Mouse (Mus musculus) hindbrain, embryonic 10.5 days (tissue): ENCODE measurements around the gene Elovl3. TPM values are rescaled to one million over a fixed set of nuclear protein-coding genes. Genes with fewer than 3 reads are reported as not detected.

ENCODE experiments used
- DNase-seq: peaks from one replicate; pipeline ENCODE4 v3.0.0-alpha.2; 2017; ENCODE audit warnings: low spot score
- H3K27ac ChIP-seq: fragments of 300-500 bp; sonication (generic); 2 replicates; pipeline ENCODE4 v1.5.1; 2016; ENCODE audit warnings: mild to moderate bottlenecking, moderate library complexity
- H3K27me3 ChIP-seq: fragments of 300-500 bp; sonication (generic); 2 replicates; pipeline ENCODE4 v1.6.1; 2016; ENCODE audit warnings: mild to moderate bottlenecking; ENCODE audit not compliant: poor library complexity, insufficient read depth, severe bottlenecking
- H3K36me3 ChIP-seq: fragments of 300-500 bp; sonication (generic); 2 replicates; pipeline ENCODE4 v1.6.1; 2016; ENCODE audit warnings: mild to moderate bottlenecking, moderate library complexity
- H3K4me1 ChIP-seq: fragments of 300-500 bp; sonication (generic); replicated peaks from 2 replicates; pipeline ENCODE4 v1.6.1; 2016; ENCODE audit warnings: mild to moderate bottlenecking
- H3K4me3 ChIP-seq: fragments of 300-500 bp; sonication (generic); 2 replicates; pipeline ENCODE4 v1.5.1; 2016; ENCODE audit warnings: mild to moderate bottlenecking, moderate library complexity
- H3K9me3 ChIP-seq: fragments of 300-500 bp; sonication (generic); 2 replicates; pipeline ENCODE4 v1.6.1; 2016; ENCODE audit warnings: mild to moderate bottlenecking, moderate library complexity
- WGBS: fragments of 180-500 bp; shearing (Covaris S2); methylation state at CpG from one replicate; pipeline ENCODE4 v1.1.7; 2016; 5-methylcytosine and 5-hydroxymethylcytosine counted together
- polyA plus RNA-seq: library from polyadenylated mRNA; unstranded; fragments of >200 nt; fragmentation: Nextera tagmentation; extraction: Ambion mirVana; gene quantifications from 2 replicates; pipeline ENCODE4 v1.2.1, GENCODE M21; 2016

Elovl3 gene
- polyA plus RNA-seq, 1 experiment from 2014 or later = not detected

- 93% methylated on average over 3 of the region's 3 CpGs for WGBS
- Histone ChIP-seq H3K4me1 (no peaks in the 10 kb centered on the region), H3K4me3 (no peak overlapping the region), H3K9me3 (no peaks in the 10 kb centered on the region), H3K27ac (no peak overlapping the region), H3K36me3 (peaks cover 17% of the 10 kb centered on the region), H3K27me3 (no peaks in the 10 kb centered on the region)
- no peak for DNase-seq
Observed at GRCm38 (mm10) chr19:46182241-46182640, 50.5 kb downstream of the Elovl3 start.

Other genes with a start within 250 kb of the Elovl3 start
- gene Armh3, start 133.4 kb upstream of the Elovl3 start, polyA plus RNA-seq = 16.6 and 19.4 TPM in 2 replicates
- 4.8 and 5.7 TPM in 2 replicates for gene Hps6, start 128.4 kb upstream of the Elovl3 start, polyA plus RNA-seq
- 39.9 and 49.6 TPM in 2 replicates for gene Pprc1, start 87.0 kb upstream of the Elovl3 start, polyA plus RNA-seq
- gene Ldb1, start 86.7 kb upstream of the Elovl3 start, polyA plus RNA-seq = 90.2 and 111 TPM in 2 replicates
- gene Nolc1, start 56.0 kb upstream of the Elovl3 start, polyA plus RNA-seq = 110 and 136 TPM in 2 replicates
- gene Pitx3, start 16.4 kb downstream of the Elovl3 start, polyA plus RNA-seq = not detected in 2 replicates
- 47.5 and 57.4 TPM in 2 replicates for gene Gbf1, start 20.6 kb downstream of the Elovl3 start, polyA plus RNA-seq
- gene Nfkb2, start 172.4 kb downstream of the Elovl3 start, polyA plus RNA-seq = 5.6 and 6.4 TPM in 2 replicates
- 4.5 and 9.7 TPM in 2 replicates for gene Psd, start 195.3 kb downstream of the Elovl3 start, polyA plus RNA-seq
- gene Fbxl15, start 196.3 kb downstream of the Elovl3 start, polyA plus RNA-seq = 23.2 and 28.2 TPM in 2 replicates
- gene Cuedc2, start 206.8 kb downstream of the Elovl3 start, polyA plus RNA-seq = 260 and 279 TPM in 2 replicates
- gene Mfsd13a, start 209.2 kb downstream of the Elovl3 start, polyA plus RNA-seq = 10.0 and 11.9 TPM in 2 replicates
- gene 2310034G01Rik, start 218.4 kb downstream of the Elovl3 start, polyA plus RNA-seq = 1.1 and 1.4 TPM in 2 replicates